Mouse (Mus musculus): ENCODE data around the gene Pard3. TPM values are rescaled to one million over a fixed set of nuclear protein-coding genes. Genes with fewer than 3 reads are reported as not detected.

Pard3 gene
- total and polyA plus RNA-seq, 3 experiments, result 0.51 to 1.3 (median 0.94) TPM

- in situ Hi-C loops (cut with MboI; ENCODE audit: low pct_ligation_motif_present, low pct_unique_long_range_greater_than_20kb, low sequenced_read_pairs) (no loop called here), dilution Hi-C loops (cut with MboI; ENCODE audit: extremely low pct_ligation_motif_present, extremely low pct_unique_long_range_greater_than_20kb, low sequenced_read_pairs) (no loop called here)
- Histone ChIP-seq H3K27me3 (replicated peaks) (no peaks in the 10 kb centered on the region), H3K27ac (ENCODE audit: insufficient read depth, low read depth) (no peak overlapping the region), H3K4me2 (ENCODE audit: insufficient read depth, low read depth, poor library complexity, severe bottlenecking) (no peak overlapping the region), H3K9ac (ENCODE audit: insufficient read depth, low read depth) (no peak overlapping the region), H3K9me3 (replicated peaks; ENCODE audit: low read length) (no peaks in the 10 kb centered on the region), H3K79me2 (replicated peaks; ENCODE audit: control insufficient read depth, extremely low read depth, insufficient read depth, poor library complexity, severe bottlenecking) (no peaks in the 10 kb centered on the region), H3K36me3 (replicated peaks in 1 of 2; ENCODE audit: control insufficient read depth in 1 of 2, insufficient read depth in 1 of 2, low read length in 1 of 2) (no peaks in the 10 kb centered on the region), H3K4me3 (replicated peaks in 1 of 3; ENCODE audit: low read depth in 2 of 3, low read length in 2 of 3, poor library complexity in 1 of 3) (no peak overlapping the region), H3K4me1 (ENCODE audit: control insufficient read depth in 1 of 2, insufficient read depth in 2 of 2) (no peaks in the 10 kb centered on the region)
- TF ChIP-seq CTCF (conservative IDR thresholded peaks at IDR 0.05 in 1 of 2, IDR thresholded peaks at IDR 0.05 in 1 of 2; ENCODE audit: low read depth in 2 of 2, low read length in 2 of 2), result no peak
- no peak for TF ChIP-seq JUND (conservative IDR thresholded peaks at IDR 0.05; ENCODE audit: low read depth, low read length)
- no peak for DNase-seq (ENCODE audit: extremely low read depth)
Measured at GRCm38 (mm10) chr8:127226996-127227395, 163.3 kb downstream of the Pard3 start.

DNA sequence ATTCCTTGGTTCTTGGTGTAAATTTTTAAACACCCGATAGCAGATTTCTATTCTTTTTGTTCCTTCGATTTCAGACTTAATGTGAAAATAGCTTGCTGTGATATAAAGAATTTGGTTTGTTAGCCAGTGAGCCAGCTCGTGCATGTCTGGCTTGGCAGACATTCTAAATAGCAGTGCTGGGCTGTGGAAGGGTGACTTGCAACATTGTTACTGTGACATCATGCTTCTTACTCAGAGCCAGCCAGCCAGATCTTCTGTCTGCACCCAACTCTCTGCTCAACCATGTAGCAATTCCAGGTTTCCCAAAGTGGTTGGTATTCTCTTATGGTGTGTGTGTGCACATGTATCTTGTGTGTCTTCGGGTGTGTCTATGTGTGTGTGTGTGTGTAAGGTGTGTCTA is 163.7 kb downstream of the Pard3 start:
- no peaks in the 10 kb centered on the region for H3K4me1 ChIP-seq (ENCODE audit: control insufficient read depth in 1 of 2, insufficient read depth in 2 of 2)
- no peaks in the 10 kb centered on the region for H3K9me3 ChIP-seq (replicated peaks; ENCODE audit: low read length)
- no peak overlapping the region for H3K4me2 ChIP-seq (ENCODE audit: insufficient read depth, low read depth, poor library complexity, severe bottlenecking)
- H3K27ac ChIP-seq (ENCODE audit: insufficient read depth, low read depth), result no peak overlapping the region
- H3K4me3 ChIP-seq (replicated peaks in 1 of 3; ENCODE audit: low read depth in 2 of 3, low read length in 2 of 3, poor library complexity in 1 of 3), result no peak overlapping the region
- H3K79me2 ChIP-seq (replicated peaks; ENCODE audit: control insufficient read depth, extremely low read depth, insufficient read depth, poor library complexity, severe bottlenecking), result no peaks in the 10 kb centered on the region
- no peaks in the 10 kb centered on the region for H3K36me3 ChIP-seq (replicated peaks in 1 of 2; ENCODE audit: control insufficient read depth in 1 of 2, insufficient read depth in 1 of 2, low read length in 1 of 2)
- in situ Hi-C loops (cut with MboI; ENCODE audit: low pct_ligation_motif_present, low pct_unique_long_range_greater_than_20kb, low sequenced_read_pairs) (no loop called here), dilution Hi-C loops (cut with MboI; ENCODE audit: extremely low pct_ligation_motif_present, extremely low pct_unique_long_range_greater_than_20kb, low sequenced_read_pairs) (no loop called here)
- DNase-seq (ENCODE audit: extremely low read depth), result no peak
- no peak overlapping the region for H3K9ac ChIP-seq (ENCODE audit: insufficient read depth, low read depth)
- TF ChIP-seq JUN (IDR thresholded peaks at IDR 0.05; ENCODE audit: insufficient read depth, low read depth, low read length) (no peak), SIN3A (IDR thresholded peaks at IDR 0.05; ENCODE audit: low read length) (no peak), MAFK (IDR thresholded peaks at IDR 0.05; ENCODE audit: insufficient replicate concordance, low read length) (no peak), GABPA (IDR thresholded peaks at IDR 0.05; ENCODE audit: insufficient replicate concordance, low read depth, low read length) (no peak), USF1 (IDR thresholded peaks at IDR 0.05; ENCODE audit: low read depth, low read length) (no peak), MYC (IDR thresholded peaks at IDR 0.05; ENCODE audit: low read depth, low read length) (no peak)
- no peaks in the 10 kb centered on the region for H3K27me3 ChIP-seq (replicated peaks)

DNA sequence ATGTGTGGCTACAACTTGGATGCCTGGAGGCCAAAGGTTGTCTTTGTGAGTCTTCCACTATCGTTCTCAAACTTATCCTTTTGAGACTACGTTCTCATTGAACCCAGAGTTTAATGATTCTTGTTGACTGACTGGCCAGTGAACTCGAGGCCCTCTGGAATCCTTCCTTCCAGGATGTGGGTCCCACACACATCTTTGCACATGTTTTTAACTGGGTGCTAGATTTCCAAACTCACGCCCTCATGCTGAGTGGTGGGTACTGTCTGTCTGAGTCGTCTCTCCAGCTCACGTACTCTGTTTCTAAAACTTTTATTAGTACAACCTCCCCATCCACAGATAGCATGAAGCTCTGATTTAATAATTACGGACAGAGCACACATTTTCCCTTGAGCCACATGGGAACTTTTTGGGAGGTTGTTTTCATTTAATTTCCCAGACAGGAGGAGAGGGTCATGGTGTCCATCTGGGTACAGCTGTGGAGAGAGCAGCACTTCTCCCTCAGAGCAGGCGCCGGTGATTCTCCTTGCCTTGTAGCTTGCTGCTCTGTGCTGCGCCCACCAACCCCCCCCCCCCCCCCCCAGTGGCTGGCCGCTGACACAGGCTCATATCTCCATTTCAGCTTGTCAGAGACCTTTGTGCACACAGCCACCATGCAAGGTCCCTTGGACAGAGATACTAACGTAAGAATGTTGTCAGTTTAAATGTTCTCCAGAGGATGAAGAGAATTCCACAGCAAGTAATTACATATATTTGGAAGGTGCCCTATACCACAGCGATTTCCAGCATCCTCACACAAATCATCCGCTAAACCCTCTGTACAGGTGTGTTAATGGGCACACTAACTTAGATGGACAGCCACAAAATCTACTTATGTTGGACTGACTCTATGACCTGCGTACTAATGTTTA is 165.9 kb downstream of the Pard3 start:
- Histone ChIP-seq H3K79me2 (replicated peaks; ENCODE audit: control insufficient read depth, extremely low read depth, insufficient read depth, poor library complexity, severe bottlenecking) (no peaks in the 10 kb centered on the region), H3K4me1 (ENCODE audit: control insufficient read depth in 1 of 2, insufficient read depth in 2 of 2) (peaks cover 0 to 3% of the 10 kb centered on the region in 2 experiments; a peak in 1 of 4 replicates), H3K9ac (ENCODE audit: insufficient read depth, low read depth) (no peak overlapping the region), H3K27me3 (replicated peaks) (no peaks in the 10 kb centered on the region), H3K36me3 (replicated peaks in 1 of 2; ENCODE audit: control insufficient read depth in 1 of 2, insufficient read depth in 1 of 2, low read length in 1 of 2) (no peaks in the 10 kb centered on the region), H3K4me3 (replicated peaks in 1 of 3; ENCODE audit: low read depth in 2 of 3, low read length in 2 of 3, poor library complexity in 1 of 3) (no peak overlapping the region), H3K9me3 (replicated peaks; ENCODE audit: low read length) (no peaks in the 10 kb centered on the region), H3K27ac (ENCODE audit: insufficient read depth, low read depth) (no peak overlapping the region), H3K4me2 (ENCODE audit: insufficient read depth, low read depth, poor library complexity, severe bottlenecking) (no peak overlapping the region)
- dilution Hi-C loops (cut with MboI; ENCODE audit: extremely low pct_ligation_motif_present, extremely low pct_unique_long_range_greater_than_20kb, low sequenced_read_pairs) (no loop called here), in situ Hi-C loops (cut with MboI; ENCODE audit: low pct_ligation_motif_present, low pct_unique_long_range_greater_than_20kb, low sequenced_read_pairs) (no loop called here)
- TF ChIP-seq SMC3 (IDR thresholded peaks at IDR 0.05; ENCODE audit: low read depth, low read length), result no peak
- no peak for TF ChIP-seq MYC (IDR thresholded peaks at IDR 0.05; ENCODE audit: low read depth, low read length)
- no peak for TF ChIP-seq ZNF384 (IDR thresholded peaks at IDR 0.05; ENCODE audit: low read depth, low read length)
- TF ChIP-seq GABPA (IDR thresholded peaks at IDR 0.05; ENCODE audit: insufficient replicate concordance, low read depth, low read length), result no peak
- TF ChIP-seq CHD2 (IDR thresholded peaks at IDR 0.05; ENCODE audit: low read length), result no peak
- no peak for TF ChIP-seq PAX5 (IDR thresholded peaks at IDR 0.05; ENCODE audit: low read length)
- TF ChIP-seq NRF1 (IDR thresholded peaks at IDR 0.05; ENCODE audit: low read depth, low read length), result no peak
- TF ChIP-seq ZC3H11A (IDR thresholded peaks at IDR 0.05; ENCODE audit: low read depth, low read length), result no peak
- TF ChIP-seq CTCF (conservative IDR thresholded peaks at IDR 0.05 in 1 of 2, IDR thresholded peaks at IDR 0.05 in 1 of 2; ENCODE audit: low read depth in 2 of 2, low read length in 2 of 2), result no peak
- TF ChIP-seq TCF12 (IDR thresholded peaks at IDR 0.05; ENCODE audit: low read depth, low read length), result no peak
- no peak for DNase-seq (ENCODE audit: extremely low read depth)
